Mouse (Mus musculus): ENCODE data around the gene Grn. TPM values are rescaled to one million over a fixed set of nuclear protein-coding genes. Genes with fewer than 3 reads are reported as not detected.

The Grn gene
- 10 to 100 TPM; 14.8 to 23.8 TPM for total RNA-seq (2023)

DNA sequence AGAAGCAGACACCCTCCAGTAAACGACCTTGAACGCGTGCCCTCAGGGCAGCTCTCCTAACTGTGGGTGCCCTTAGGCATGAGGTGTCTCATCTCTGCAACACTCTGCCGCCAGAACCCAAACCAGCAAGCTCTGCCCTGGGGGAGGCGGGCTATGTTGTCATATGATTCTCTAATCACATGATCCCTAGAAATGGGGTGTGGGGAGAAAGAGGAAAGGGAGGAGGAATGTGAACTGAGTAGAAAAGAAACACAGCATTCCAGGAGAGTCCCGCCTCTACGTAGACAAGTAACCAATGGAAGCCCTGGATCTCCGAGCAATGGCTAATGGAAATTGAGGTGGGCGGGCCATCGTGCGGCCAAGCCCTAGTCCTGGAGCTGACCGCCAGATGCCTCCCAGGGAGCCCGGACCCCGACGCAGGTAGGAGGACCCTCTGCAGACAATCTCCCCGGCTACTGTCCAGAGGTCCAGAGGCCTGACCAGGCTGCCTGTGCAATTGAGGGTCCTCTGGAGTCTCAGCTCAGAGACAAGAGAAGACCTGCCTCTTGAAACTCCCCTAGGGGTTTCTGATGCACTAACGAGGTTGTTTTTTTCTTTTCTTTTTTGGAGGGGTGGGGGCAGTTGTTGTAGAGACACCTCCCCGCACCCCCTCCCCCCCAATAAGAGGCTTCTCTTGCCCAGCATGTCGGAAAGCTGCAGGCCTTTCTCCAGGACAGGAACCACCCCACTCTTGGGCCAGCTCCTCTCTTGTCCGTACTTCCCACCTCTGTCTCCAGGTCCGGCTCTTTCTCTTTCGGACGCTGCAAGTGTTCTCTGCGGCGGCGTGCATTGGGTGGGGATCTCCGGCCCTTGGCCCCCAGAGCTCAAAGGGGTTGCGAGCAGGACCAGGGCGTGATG, at the start of gene Grn:
Grn (plus strand) TSS at position 195 of the 897 bp plus-strand sequence.

GRCm38 (mm10) chr11:102393238-102393634, 36.9 kb upstream of the Grn start, which contains the start of gene Rundc3a:
TSS of gene Rundc3a (plus strand) at chr11:102393403.

DNA sequence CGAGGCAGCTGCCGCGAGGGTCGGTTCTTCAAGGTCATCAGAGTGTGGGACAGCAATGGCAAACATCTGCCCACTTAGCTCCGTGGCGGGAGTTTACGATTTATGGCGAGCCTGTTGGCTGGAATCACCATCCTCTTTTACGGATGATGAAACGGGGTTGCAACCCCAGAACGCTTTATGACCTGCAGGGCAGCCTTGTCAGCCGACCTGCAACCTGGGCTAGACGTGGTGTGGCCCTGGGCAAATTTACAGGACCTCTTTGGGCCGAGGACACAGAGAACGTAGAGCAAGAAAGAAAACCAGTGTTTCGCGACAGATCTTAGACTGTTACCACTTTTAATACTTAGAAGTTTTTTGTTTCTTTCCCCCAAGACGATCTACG, 22.3 kb upstream of the Grn start, which contains the start of gene Slc25a39:
Slc25a39 (minus strand) TSS at position 113 of the 382 bp plus-strand sequence.

GRCm38 (mm10) chr11:102447497-102447896, 17.4 kb downstream of the Grn start, which contains the start of gene Fam171a2:
TSS of gene Fam171a2 (minus strand) at chr11:102447682.

DNA sequence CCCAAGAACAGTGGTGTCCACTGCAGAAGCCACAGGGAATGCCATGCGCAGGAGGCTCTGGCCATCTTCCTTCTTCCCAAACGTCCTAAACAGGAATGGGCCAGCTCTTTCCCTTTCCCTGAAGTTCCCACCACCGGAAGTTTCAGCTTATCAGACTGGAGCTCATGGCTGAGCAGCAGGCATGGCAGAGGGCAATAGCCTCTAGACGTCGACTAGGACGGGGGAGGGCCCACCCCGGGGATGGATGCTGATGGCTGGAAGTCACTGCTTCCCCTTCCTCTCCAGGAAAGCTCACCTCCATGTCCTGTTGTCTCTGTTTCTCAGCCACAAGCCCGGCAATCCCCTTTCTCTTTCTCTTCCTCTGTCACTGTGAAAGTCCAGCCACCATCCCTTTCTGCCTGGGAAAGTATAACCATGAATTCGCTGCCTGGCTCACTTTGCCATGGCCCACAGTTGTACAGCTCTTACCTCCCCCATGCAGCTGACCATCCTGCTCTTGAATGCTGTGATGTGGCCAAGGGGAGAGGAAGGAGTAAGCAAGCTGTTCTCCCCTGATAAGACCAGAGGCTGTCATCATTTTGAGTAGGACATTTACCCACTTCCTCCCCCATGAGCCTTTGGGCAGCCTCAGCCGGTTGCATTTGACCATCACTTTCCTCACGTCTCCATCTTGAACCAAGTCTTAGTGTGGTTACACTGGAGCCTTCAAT, 39.7 kb downstream of the Grn start, which contains the start of gene Itga2b:
Itga2b (minus strand) TSS at position 475 of the 710 bp plus-strand sequence.

Other genes with a start within 250 kb of the Grn start
- gene Lsm12, start 245.0 kb upstream of the Grn start, total RNA-seq (2023) = 10 to 100 TPM; 48.9 to 53.5 TPM
- gene G6pc3, start 240.7 kb upstream of the Grn start, total RNA-seq (2023) = 10 to 100 TPM; 28.1 to 34.6 TPM
- 10 to 100 TPM; 79.2 to 91.2 TPM for gene Hdac5, start 200.1 kb upstream of the Grn start, total RNA-seq (2023)
- 1 to 10 TPM in 1 of 2 experiments, under 1 TPM in 1; 0.83 to 1.7 TPM for gene BC030867, start 181.4 kb upstream of the Grn start, total RNA-seq (2023)
- gene Asb16, start 161.6 kb upstream of the Grn start, total RNA-seq (2023) = not detected
- 10 to 100 TPM; 38.6 TPM for gene Tmub2, start 145.4 kb upstream of the Grn start, total RNA-seq (2023)
- 10 to 100 TPM; 85.1 to 88.2 TPM for gene Atxn7l3, start 133.7 kb upstream of the Grn start, total RNA-seq (2023)
- gene Ubtf, start 110.6 kb upstream of the Grn start, total RNA-seq (2023) = 100 to 1,000 TPM; 142 to 153 TPM
- gene Slc4a1, start 64.1 kb upstream of the Grn start, total RNA-seq (2023) = not detected
- 1 to 10 TPM; 5.2 to 6.9 TPM for gene Rundc3a, start 36.9 kb upstream of the Grn start, total RNA-seq (2023)
- gene Slc25a39, start 22.4 kb upstream of the Grn start, total RNA-seq (2023) = 10 to 100 TPM; 29.1 to 29.5 TPM
- 1 to 10 TPM in 1 of 2 experiments, not detected in 1; 1.5 TPM for gene Fam171a2, start 17.4 kb downstream of the Grn start, total RNA-seq (2023)
- 10 to 100 TPM; 15.2 to 24.0 TPM for gene Itga2b, start 39.8 kb downstream of the Grn start, total RNA-seq (2023)
- gene Gpatch8, start 126.1 kb downstream of the Grn start, total RNA-seq (2023) = 10 to 100 TPM; 54.3 to 61.2 TPM
- not detected for gene Gm11627, start 149.1 kb downstream of the Grn start, total RNA-seq (2023)
- not detected for gene Fzd2, start 174.1 kb downstream of the Grn start, total RNA-seq (2023)
- gene Meioc, start 233.4 kb downstream of the Grn start, total RNA-seq (2023) = not detected

All from T-cell, adult 66 days (primary cell).